33 mouse cellular contexts compared by ENCODE assay signal in the genomic region with DNA sequence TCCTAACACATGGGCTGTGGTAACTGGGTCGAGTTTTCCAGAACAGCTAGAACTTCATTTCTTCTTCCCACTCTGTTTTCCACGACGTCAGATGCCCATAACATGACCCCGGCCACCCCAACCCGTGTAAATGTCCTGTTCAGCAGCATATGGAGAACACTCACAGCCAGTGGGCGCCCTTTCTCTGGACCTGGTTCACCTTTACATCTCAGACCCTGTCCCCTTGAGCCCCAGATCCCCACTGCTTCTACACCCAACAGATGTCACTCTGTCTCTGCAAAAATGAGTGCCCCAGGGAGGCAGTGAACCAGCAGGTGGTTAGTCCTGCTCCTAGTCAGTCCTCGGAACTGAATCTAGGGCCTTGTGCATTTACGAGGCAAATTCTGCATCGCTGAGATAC. TPM values are rescaled to one million over a fixed set of nuclear protein-coding genes. Genes with fewer than 3 reads are reported as not detected.
"Had no signal": no experiment of that assay in that cellular context is flagged by ENCODE, and none has a peak within 500 bp of the region (broad histone marks: within the 10 kb centered on the region; RNA-seq: fewer than 3 reads in every experiment).

No protein-coding gene starts in this region.

- DNase-seq: cerebellum, adult 9-11 months; cerebellum, postnatal 10 days; cerebellum, postnatal 14 days; cerebellum, postnatal 25 days; cerebellum, postnatal 36 days; embryo, embryonic 11 days; forebrain, postnatal 0 days; gastrocnemius, adult 2 months; gastrocnemius, postnatal 10 days; gastrocnemius, postnatal 14 days; gastrocnemius, postnatal 25 days; gastrocnemius, postnatal 36 days; heart, adult 11 months; heart, adult 18-20 months; heart, adult 2 months had no signal

- H3K4me2 ChIP-seq: embryonic facial prominence, embryonic 12.5 days; embryonic facial prominence, embryonic 13.5 days; embryonic facial prominence, embryonic 15.5 days; forebrain, embryonic 12.5 days; forebrain, embryonic 13.5 days; forebrain, embryonic 15.5 days had no signal

- ATAC-seq: forebrain, embryonic 13.5 days; forebrain, embryonic 14.5 days; forebrain, embryonic 15.5 days; forebrain, embryonic 16.5 days; forebrain, postnatal 0 days had no signal

- H3K36me3 ChIP-seq: embryonic facial prominence, embryonic 10.5 days; embryonic facial prominence, embryonic 12.5 days; embryonic facial prominence, embryonic 13.5 days; embryonic facial prominence, embryonic 15.5 days; forebrain, embryonic 10.5 days; heart, embryonic 10.5 days had no signal

- H3K4me3 ChIP-seq: embryonic facial prominence, embryonic 10.5 days; embryonic facial prominence, embryonic 12.5 days; embryonic facial prominence, embryonic 13.5 days; embryonic facial prominence, embryonic 15.5 days; erythroblast, embryonic 14.5 days; forebrain, embryonic 10.5 days; forebrain, embryonic 12.5 days; forebrain, embryonic 13.5 days; forebrain, embryonic 15.5 days; gastrocnemius, adult 2 months; heart, adult 2 months; heart, embryonic 10.5 days had no signal

- H3K9ac ChIP-seq: embryonic facial prominence, embryonic 12.5 days; embryonic facial prominence, embryonic 13.5 days; embryonic facial prominence, embryonic 15.5 days; forebrain, embryonic 12.5 days; forebrain, embryonic 13.5 days; forebrain, embryonic 15.5 days; forebrain, postnatal 0 days had no signal

- H3K9me3 ChIP-seq: embryonic facial prominence, embryonic 12.5 days; embryonic facial prominence, embryonic 15.5 days; forebrain, embryonic 10.5 days; forebrain, embryonic 12.5 days; forebrain, embryonic 15.5 days; heart, embryonic 10.5 days had no signal

- H3K27ac ChIP-seq: embryonic facial prominence, embryonic 10.5 days; embryonic facial prominence, embryonic 12.5 days; embryonic facial prominence, embryonic 13.5 days; embryonic facial prominence, embryonic 15.5 days; forebrain, embryonic 10.5 days; forebrain, embryonic 12.5 days; forebrain, embryonic 13.5 days; forebrain, embryonic 15.5 days; gastrocnemius, adult 2 months; heart, adult 2 months; heart, embryonic 10.5 days had no signal

- H3K4me1 ChIP-seq: embryonic facial prominence, embryonic 12.5 days; embryonic facial prominence, embryonic 13.5 days; embryonic facial prominence, embryonic 15.5 days; forebrain, embryonic 13.5 days; forebrain, embryonic 15.5 days; heart, embryonic 10.5 days had no signal

- H3K27me3 ChIP-seq: embryonic facial prominence, embryonic 12.5 days; embryonic facial prominence, embryonic 13.5 days; embryonic facial prominence, embryonic 15.5 days; forebrain, embryonic 12.5 days; forebrain, embryonic 13.5 days; forebrain, embryonic 15.5 days had no signal

RNA-seq across cellular contexts. Expression of a gene that starts 23.4 kb away (rescaled TPM):
- total RNA-seq: common myeloid progenitor, adult 5-6 weeks; gastrocnemius, adult 18-20 months; gastrocnemius, adult 2 months; gastrocnemius, adult 8-10 months; gastrocnemius, postnatal 14 days; gastrocnemius, postnatal 25 days; gastrocnemius, postnatal 36 days; gastrocnemius, postnatal 4 days; granulocyte monocyte progenitor cell, adult 5-6 weeks; heart, adult 18-20 months; heart, adult 2 months; heart, adult 8-10 months had no signal
- polyA plus RNA-seq: erythroblast, embryonic 14.5 days had no signal
